Mouse (Mus musculus): Measurements from ENCODE around the gene Capn15.

GRCm38 (mm10) chr17:25943221-25943620 is 42.4 kb downstream of the Capn15 start:
- TF ChIP-seq CTCF (IDR thresholded peaks at IDR 0.05; ENCODE audit: low read depth) (no peak), EP300 (IDR thresholded peaks at IDR 0.05; ENCODE audit: low read depth) (no peak)
